Mouse (Mus musculus): ENCODE results near the gene Gm20708.

DNA sequence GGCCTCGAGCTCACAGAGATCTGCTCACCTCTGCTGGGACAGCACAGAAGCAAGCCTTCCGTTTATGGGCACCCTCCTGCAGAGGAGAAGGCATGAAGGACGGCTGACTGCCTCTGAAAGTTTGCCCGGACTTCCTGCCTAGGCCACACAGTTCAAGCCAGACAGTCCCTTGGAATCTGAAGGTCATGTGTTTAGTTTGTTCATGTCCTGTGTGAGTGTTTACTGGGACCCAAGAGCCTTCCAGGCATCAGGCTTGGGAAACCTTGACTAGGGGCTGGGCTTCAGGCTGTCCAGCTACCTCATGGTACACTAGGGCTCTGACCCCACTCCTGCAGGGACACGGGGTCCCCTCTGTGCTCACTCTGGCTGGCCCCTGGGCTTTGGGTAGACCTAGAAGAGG lies 76.5 kb downstream of the Gm20708 start:
- TF ChIP-seq CTCF (IDR thresholded peaks at IDR 0.05; ENCODE audit: control insufficient read depth, insufficient read depth, insufficient replicate concordance, low read depth, low read length) (no peak), POLR2A (IDR thresholded peaks at IDR 0.05; ENCODE audit: control insufficient read depth, low read depth, low read length) (no peak)
